Mouse (Mus musculus): ENCODE data around the gene Cbfa2t3. TPM values are rescaled to one million over a fixed set of nuclear protein-coding genes. Genes with fewer than 3 reads are reported as not detected.

Gene Cbfa2t3
- polyA plus RNA-seq, 1 experiment from 2014 or later, result 5.9 TPM

DNA sequence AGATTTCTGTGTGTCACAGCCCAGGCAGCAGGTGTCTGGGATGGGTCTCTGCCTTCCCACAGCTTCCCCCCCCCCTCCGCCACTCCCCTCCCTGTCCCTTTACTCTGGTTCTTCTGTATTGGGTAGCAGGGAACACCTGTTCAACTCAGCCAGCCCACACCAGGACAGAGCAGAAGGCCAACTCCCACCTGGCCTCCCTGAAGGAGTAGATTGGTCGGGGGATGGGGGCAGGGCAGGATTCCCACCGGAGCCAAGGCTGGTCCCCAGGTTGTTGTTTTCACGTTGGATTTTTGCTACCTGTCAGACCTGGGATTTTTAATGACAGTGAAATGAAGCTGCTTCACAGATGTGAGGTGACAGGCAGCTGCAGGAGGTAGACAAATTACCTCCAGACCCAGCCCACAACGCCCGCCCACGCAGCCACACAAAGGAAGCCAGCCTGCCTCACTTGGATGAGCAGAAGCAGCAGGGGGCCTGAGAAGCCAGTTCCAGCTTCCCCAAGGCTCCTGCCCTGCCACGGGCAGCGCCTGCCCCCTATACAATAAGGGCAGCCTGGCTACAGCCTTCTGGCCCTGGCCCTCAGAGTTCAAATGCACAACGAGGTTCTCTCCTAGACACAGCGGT is 40.3 kb upstream of the Cbfa2t3 start:
- Histone ChIP-seq H3K9ac (ENCODE audit: low read depth, low read length) (no peak overlapping the region), H3K4me3 (ENCODE audit: low read depth, low read length) (no peak overlapping the region), H3K36me3 (ENCODE audit: control insufficient read depth, insufficient read depth) (no peaks in the 10 kb centered on the region), H3K4me2 (replicated peaks; ENCODE audit: low read depth) (no peak overlapping the region), H3K9me3 (ENCODE audit: control insufficient read depth) (no peaks in the 10 kb centered on the region), H3K27me3 (replicated peaks; ENCODE audit: control insufficient read depth, insufficient read depth, low read length) (0 out of 2 replicates have a peak, but pooled peaks cover 9% of the 10 kb centered on the region), H3K27ac (ENCODE audit: low read depth, low read length) (no peak overlapping the region), H3K4me1 (replicated peaks; ENCODE audit: control insufficient read depth, insufficient read depth, low read length) (no peaks in the 10 kb centered on the region)
- ATAC-seq, result no peak; the same call in 1 of the 2 replicates
- no peak for TF ChIP-seq CTCF (IDR thresholded peaks at IDR 0.05; ENCODE audit: low read depth)
- whole genome bisulfite sequencing, result 21% methylated on average over 11 of the region's 11 CpGs

DNA sequence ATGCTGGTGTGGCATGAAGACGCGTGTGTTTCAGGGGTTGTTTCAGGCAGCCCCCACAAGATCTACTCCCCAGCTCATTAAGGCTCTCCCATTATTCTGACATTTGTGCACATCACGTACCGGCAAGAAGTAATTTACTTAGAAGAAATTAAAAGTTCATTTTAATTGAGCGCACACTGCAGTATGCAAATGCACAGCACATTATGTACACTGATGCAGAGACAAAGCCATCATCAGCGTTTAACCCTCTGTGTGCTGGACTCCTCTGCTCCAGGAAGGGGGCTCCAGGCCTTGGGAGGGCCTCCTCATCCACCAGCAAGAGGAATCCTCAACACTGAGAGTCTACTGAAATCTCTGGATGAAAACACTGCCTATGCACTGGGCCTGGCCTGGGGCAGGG is 39.0 kb upstream of the Cbfa2t3 start:
- TF ChIP-seq CTCF (IDR thresholded peaks at IDR 0.05; ENCODE audit: low read depth), result no peak
- no peaks in the 10 kb centered on the region for H3K4me1 ChIP-seq (replicated peaks; ENCODE audit: control insufficient read depth, insufficient read depth, low read length)
- H3K36me3 ChIP-seq (ENCODE audit: control insufficient read depth, insufficient read depth), result no peaks in the 10 kb centered on the region
- H3K27me3 ChIP-seq (replicated peaks; ENCODE audit: control insufficient read depth, insufficient read depth, low read length), result 0 out of 2 replicates have a peak, but pooled peaks cover 11% of the 10 kb centered on the region
- 89% methylated on average over 6 of the region's 6 CpGs for WGBS
- H3K27ac ChIP-seq (ENCODE audit: low read depth, low read length), result no peak overlapping the region
- no peak overlapping the region for H3K4me2 ChIP-seq (replicated peaks; ENCODE audit: low read depth)
- H3K4me3 ChIP-seq (ENCODE audit: low read depth, low read length), result no peak overlapping the region
- no peaks in the 10 kb centered on the region for H3K9me3 ChIP-seq (ENCODE audit: control insufficient read depth)
- no peak overlapping the region for H3K9ac ChIP-seq (ENCODE audit: low read depth, low read length)
- no peak for ATAC-seq

DNA sequence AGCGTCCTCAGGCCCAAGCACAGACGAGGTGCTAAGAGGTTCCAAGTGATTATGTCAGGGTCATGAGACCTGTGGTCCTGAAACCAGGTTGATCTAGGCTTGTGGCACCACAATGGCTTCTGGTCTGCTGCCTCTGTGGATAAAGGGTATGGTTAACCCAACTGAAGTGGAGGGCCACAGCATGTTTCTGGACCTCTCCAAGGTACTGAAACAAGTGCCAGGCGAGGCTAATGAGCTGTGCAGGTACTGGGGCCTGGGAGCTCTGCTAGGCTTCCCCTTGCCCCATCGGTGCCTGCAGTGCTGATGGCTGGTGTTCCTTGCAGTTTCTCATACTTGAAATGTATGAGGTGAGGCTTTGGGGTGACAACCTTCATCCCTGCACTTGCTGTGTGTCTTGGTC is 38.2 kb upstream of the Cbfa2t3 start:
- Histone ChIP-seq H3K27ac (ENCODE audit: low read depth, low read length) (no peak overlapping the region), H3K9ac (ENCODE audit: low read depth, low read length) (no peak overlapping the region), H3K4me1 (replicated peaks; ENCODE audit: control insufficient read depth, insufficient read depth, low read length) (no peaks in the 10 kb centered on the region), H3K36me3 (ENCODE audit: control insufficient read depth, insufficient read depth) (no peaks in the 10 kb centered on the region), H3K4me3 (ENCODE audit: low read depth, low read length) (no peak overlapping the region), H3K4me2 (replicated peaks; ENCODE audit: low read depth) (no peak overlapping the region), H3K9me3 (ENCODE audit: control insufficient read depth) (no peaks in the 10 kb centered on the region), H3K27me3 (replicated peaks; ENCODE audit: control insufficient read depth, insufficient read depth, low read length) (0 out of 2 replicates have a peak, but pooled peaks cover 4% of the 10 kb centered on the region)
- TF ChIP-seq CTCF (IDR thresholded peaks at IDR 0.05; ENCODE audit: low read depth), result no peak
- ATAC-seq, result no peak
- WGBS, result 51% methylated on average over 4 of the region's 4 CpGs

DNA sequence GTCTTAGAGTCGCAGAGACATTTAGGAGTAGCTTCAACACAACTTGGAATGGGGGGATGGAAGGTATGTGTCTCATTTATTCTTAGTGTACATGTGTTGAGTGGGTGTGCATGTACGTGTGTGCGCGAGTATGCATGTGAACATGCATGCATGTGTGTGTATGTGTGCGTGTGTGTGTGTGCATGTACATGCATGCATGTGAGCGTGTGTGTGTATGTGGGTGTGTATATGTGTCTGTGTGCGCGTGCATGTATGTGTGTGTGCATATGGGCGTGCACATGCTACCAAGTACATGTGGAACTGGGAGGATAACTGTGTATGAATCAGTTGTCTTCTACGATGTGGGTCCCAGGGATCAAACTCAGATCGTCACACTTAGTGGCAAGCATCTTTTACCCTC is 37.7 kb upstream of the Cbfa2t3 start:
- Histone ChIP-seq H3K4me1 (replicated peaks; ENCODE audit: control insufficient read depth, insufficient read depth, low read length) (no peaks in the 10 kb centered on the region), H3K4me3 (ENCODE audit: low read depth, low read length) (no peak overlapping the region), H3K27ac (ENCODE audit: low read depth, low read length) (no peak overlapping the region), H3K9me3 (ENCODE audit: control insufficient read depth) (no peaks in the 10 kb centered on the region), H3K36me3 (ENCODE audit: control insufficient read depth, insufficient read depth) (no peaks in the 10 kb centered on the region), H3K9ac (ENCODE audit: low read depth, low read length) (no peak overlapping the region), H3K4me2 (replicated peaks; ENCODE audit: low read depth) (no peak overlapping the region), H3K27me3 (replicated peaks; ENCODE audit: control insufficient read depth, insufficient read depth, low read length) (0 out of 2 replicates have a peak, but pooled peaks cover 4% of the 10 kb centered on the region)
- WGBS, result 93% methylated on average over 11 of the region's 11 CpGs
- no peak for ATAC-seq
- no peak for TF ChIP-seq CTCF (IDR thresholded peaks at IDR 0.05; ENCODE audit: low read depth)

DNA sequence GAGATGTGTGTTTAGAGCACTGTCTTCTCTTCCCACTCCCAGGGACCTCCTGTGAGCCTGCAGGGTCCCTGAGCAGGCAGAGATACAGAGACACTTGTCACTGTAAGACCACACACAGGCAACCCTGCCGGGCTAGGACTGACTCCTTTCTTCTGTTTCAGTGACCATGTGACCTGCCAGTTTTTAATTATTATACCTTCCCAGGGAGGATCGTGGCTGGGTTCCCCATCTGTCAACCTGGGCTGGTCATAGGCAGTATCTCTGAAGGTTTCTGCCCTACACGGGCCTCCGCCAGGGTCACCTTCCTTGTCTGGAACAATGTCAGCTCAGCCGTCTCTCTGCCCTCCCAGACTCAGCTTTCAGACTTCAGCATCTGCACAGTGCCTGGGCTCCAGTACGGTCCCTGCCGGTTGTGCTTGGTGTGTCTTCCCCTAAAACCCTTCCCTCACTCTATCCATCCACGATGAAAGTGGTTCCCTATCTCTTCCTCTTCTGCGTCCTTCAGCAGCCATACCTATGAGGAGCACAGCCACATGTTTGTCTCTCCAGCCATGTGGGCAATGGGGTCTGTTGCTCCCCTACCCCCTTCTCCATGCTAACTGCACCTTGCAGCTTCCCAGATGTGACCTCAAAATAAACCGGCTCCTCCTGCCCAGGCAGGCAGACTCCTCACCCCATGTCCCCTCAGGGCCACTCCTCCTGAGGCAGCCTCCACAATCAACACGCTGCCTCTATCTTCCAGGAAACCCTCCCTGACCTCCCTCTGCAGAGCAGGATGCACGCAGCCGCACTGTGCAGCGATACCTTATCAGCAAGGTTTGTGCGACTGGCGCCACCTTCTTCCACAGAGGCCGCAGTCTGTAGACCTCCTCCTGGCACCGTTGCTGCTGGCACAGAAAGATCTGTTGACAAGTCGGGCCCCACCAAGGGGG is 36.9 kb upstream of the Cbfa2t3 start:
- H3K4me2 ChIP-seq (replicated peaks; ENCODE audit: low read depth), result no peak overlapping the region
- 40% methylated on average over 19 of the region's 19 CpGs for WGBS
- H3K27me3 ChIP-seq (replicated peaks; ENCODE audit: control insufficient read depth, insufficient read depth, low read length), result 0 out of 2 replicates have a peak, but pooled peaks cover 4% of the 10 kb centered on the region
- H3K9ac ChIP-seq (ENCODE audit: low read depth, low read length), result no peak overlapping the region
- peak; percentile 12; the same call in 1 of the 2 replicates for TF ChIP-seq CTCF (IDR thresholded peaks at IDR 0.05; ENCODE audit: low read depth)
- ATAC-seq, result no peak
- H3K27ac ChIP-seq (ENCODE audit: low read depth, low read length), result no peak overlapping the region
- no peaks in the 10 kb centered on the region for H3K36me3 ChIP-seq (ENCODE audit: control insufficient read depth, insufficient read depth)
- H3K4me1 ChIP-seq (replicated peaks; ENCODE audit: control insufficient read depth, insufficient read depth, low read length), result no peaks in the 10 kb centered on the region
- H3K4me3 ChIP-seq (ENCODE audit: low read depth, low read length), result no peak overlapping the region
- H3K9me3 ChIP-seq (ENCODE audit: control insufficient read depth), result no peaks in the 10 kb centered on the region

DNA sequence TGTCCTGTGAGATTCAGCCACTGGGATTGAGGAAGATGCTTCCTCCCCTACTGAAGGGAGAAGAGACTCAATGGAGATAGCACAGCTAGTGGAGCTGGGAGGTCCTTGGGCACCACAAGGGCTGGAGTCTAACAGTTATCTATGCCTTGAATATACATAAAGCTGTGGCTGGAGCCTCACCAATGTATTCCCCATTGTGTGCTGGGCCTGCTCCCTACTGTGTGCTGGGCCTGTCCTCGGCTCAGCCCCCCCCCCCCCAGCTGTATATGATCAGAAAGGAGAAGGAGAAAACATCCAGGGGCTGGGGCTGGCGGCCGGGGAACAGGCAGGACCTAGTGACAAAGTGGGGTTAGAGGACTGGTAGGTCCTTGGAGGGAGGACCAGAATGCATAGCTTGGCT is 36.2 kb upstream of the Cbfa2t3 start:
- Histone ChIP-seq H3K27me3 (replicated peaks; ENCODE audit: control insufficient read depth, insufficient read depth, low read length) (0 out of 2 replicates have a peak, but pooled peaks cover 6% of the 10 kb centered on the region), H3K27ac (ENCODE audit: low read depth, low read length) (no peak overlapping the region), H3K9me3 (ENCODE audit: control insufficient read depth) (no peaks in the 10 kb centered on the region), H3K4me1 (replicated peaks; ENCODE audit: control insufficient read depth, insufficient read depth, low read length) (no peaks in the 10 kb centered on the region), H3K9ac (ENCODE audit: low read depth, low read length) (no peak overlapping the region), H3K36me3 (ENCODE audit: control insufficient read depth, insufficient read depth) (no peaks in the 10 kb centered on the region), H3K4me2 (replicated peaks; ENCODE audit: low read depth) (no peak overlapping the region), H3K4me3 (ENCODE audit: low read depth, low read length) (no peak overlapping the region)
- 67% methylated on average over 3 of the region's 3 CpGs for whole genome bisulfite sequencing
- ATAC-seq, result no peak
- no peak for TF ChIP-seq CTCF (IDR thresholded peaks at IDR 0.05; ENCODE audit: low read depth)
